29 mouse cellular contexts compared by ENCODE assay signal in the genomic region with DNA sequence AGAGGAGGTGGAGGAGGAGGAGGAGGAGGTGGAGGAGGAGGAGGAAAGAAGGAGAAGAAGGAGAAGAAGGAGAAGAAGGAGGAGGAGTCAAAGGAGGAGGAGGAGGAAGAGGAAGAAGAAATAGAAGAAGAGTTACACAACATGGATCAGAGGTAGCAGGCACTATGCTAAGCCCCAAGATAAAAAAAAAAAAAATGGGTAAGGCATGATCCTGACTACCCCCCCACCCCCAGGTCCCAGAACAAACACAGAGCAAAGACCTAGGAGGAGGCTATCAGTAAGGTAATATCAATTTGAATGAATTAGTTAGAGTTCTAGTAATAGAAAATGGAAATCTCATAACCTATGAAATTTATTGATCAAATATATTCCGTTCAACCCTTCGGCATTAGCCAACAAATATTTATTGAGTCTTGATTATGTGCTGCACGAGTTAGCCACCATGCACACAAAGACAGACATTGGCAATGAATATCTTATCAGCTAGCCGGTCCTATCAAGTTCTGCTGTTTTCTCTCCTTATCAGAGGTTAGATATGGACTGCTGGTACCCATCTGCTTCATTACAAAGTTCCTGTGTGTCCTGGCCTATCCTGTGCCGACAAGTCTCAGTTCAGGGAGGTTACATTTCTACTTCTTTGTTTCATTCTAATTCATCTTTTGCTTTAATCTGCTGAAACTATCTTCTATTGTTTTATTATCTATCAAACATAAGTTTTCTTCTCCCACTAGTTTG. TPM values are rescaled to one million over a fixed set of nuclear protein-coding genes. Genes with fewer than 3 reads are reported as not detected.
A peak's percentile ranks its signal among the peaks of the same experiment; 100 is the strongest.
DNase-seq lines count a peak whose midpoint lies in the region; ATAC-seq and TF ChIP-seq lines count a peak whose summit lies in the region.
"Had no signal": no experiment of that assay in that cellular context is flagged by ENCODE, and none has a peak within 500 bp of the region (broad histone marks: within the 10 kb centered on the region; RNA-seq: fewer than 3 reads in every experiment).

No protein-coding gene starts in this region.

- no peak overlapping the region for H3K4me2 ChIP-seq in stomach, embryonic 15.5 days
- H3K4me2 ChIP-seq in stomach, postnatal 0 days (replicated peaks; ENCODE audit: low read depth), result no peak overlapping the region
- no peak overlapping the region for H3K4me2 ChIP-seq in intestine, embryonic 15.5 days (replicated peaks)
- no peak overlapping the region for H3K4me2 ChIP-seq in intestine, postnatal 0 days (replicated peaks; ENCODE audit: low read depth)
- H3K4me2 ChIP-seq: embryonic facial prominence, embryonic 13.5 days; embryonic facial prominence, embryonic 15.5 days; forebrain, embryonic 12.5 days had no signal

- peak; percentile 53; the same call in 1 of the 2 replicates for ATAC-seq in stomach, embryonic 15.5 days (ENCODE audit: insufficient read depth, low FRiP score, low read depth)
- no peak for ATAC-seq in stomach, postnatal 0 days (ENCODE audit: low FRiP score, low TSS enrichment)
- peak; percentile 84 for ATAC-seq in intestine, embryonic 15.5 days
- ATAC-seq in intestine, postnatal 0 days, result 0 out of 2 replicates have a peak, but pooled peaks have one; percentile 36
- ATAC-seq: forebrain, embryonic 14.5 days had no signal

- no peaks in the 10 kb centered on the region for H3K4me1 ChIP-seq in stomach, embryonic 15.5 days
- no peaks in the 10 kb centered on the region for H3K4me1 ChIP-seq in stomach, postnatal 0 days (replicated peaks; ENCODE audit: control insufficient read depth, insufficient read depth)
- no peaks in the 10 kb centered on the region for H3K4me1 ChIP-seq in intestine, embryonic 15.5 days (replicated peaks)
- no peaks in the 10 kb centered on the region for H3K4me1 ChIP-seq in intestine, postnatal 0 days (replicated peaks; ENCODE audit: control insufficient read depth, insufficient read depth, low read length)
- H3K4me1 ChIP-seq: embryonic facial prominence, embryonic 13.5 days; embryonic facial prominence, embryonic 15.5 days; forebrain, embryonic 10.5 days; forebrain, embryonic 12.5 days had no signal

- H3K9me3 ChIP-seq in stomach, embryonic 15.5 days, result no peaks in the 10 kb centered on the region
- H3K9me3 ChIP-seq in stomach, postnatal 0 days (ENCODE audit: control insufficient read depth, low read length), result no peaks in the 10 kb centered on the region
- no peaks in the 10 kb centered on the region for H3K9me3 ChIP-seq in intestine, embryonic 15.5 days
- no peaks in the 10 kb centered on the region for H3K9me3 ChIP-seq in intestine, postnatal 0 days (ENCODE audit: control insufficient read depth)
- H3K9me3 ChIP-seq: embryonic facial prominence, embryonic 13.5 days; embryonic facial prominence, embryonic 15.5 days; forebrain, embryonic 10.5 days; forebrain, embryonic 12.5 days had no signal

- no peak for TF ChIP-seq CTCF in stomach, postnatal 0 days (IDR thresholded peaks at IDR 0.05; ENCODE audit: low read depth)
- no peak for TF ChIP-seq CTCF in intestine, postnatal 0 days (IDR thresholded peaks at IDR 0.05; ENCODE audit: low read depth)

- no peak for DNase-seq in stomach, postnatal 0 days (ENCODE audit: low spot score)
- no peak for DNase-seq in layer of hippocampus, adult 18-20 months (ENCODE audit: low spot score in 2 of 2)
- DNase-seq in right cerebral cortex, adult 18-20 months, result no peak
- DNase-seq: adrenal gland, adult 2 months; adrenal gland, postnatal 10 days; adrenal gland, postnatal 25 days; cerebellum, adult 11 months; cerebellum, adult 18-20 months; cerebellum, adult 8-10 months; cerebellum, adult 9-11 months; cerebellum, postnatal 14 days; cerebellum, postnatal 36 days; embryo, embryonic 11 days had no signal

- H3K4me3 ChIP-seq in stomach, embryonic 15.5 days (replicated peaks), result no peak overlapping the region
- no peak overlapping the region for H3K4me3 ChIP-seq in stomach, postnatal 0 days (ENCODE audit: low read depth, low read length)
- no peak overlapping the region for H3K4me3 ChIP-seq in intestine, embryonic 15.5 days (replicated peaks)
- H3K4me3 ChIP-seq in intestine, postnatal 0 days (ENCODE audit: low read depth, low read length), result no peak overlapping the region
- H3K4me3 ChIP-seq: embryonic facial prominence, embryonic 13.5 days; embryonic facial prominence, embryonic 15.5 days; erythroblast, embryonic 14.5 days; forebrain, embryonic 10.5 days; forebrain, embryonic 12.5 days had no signal

- H3K27me3 ChIP-seq in stomach, embryonic 15.5 days (replicated peaks), result no peaks in the 10 kb centered on the region
- no peaks in the 10 kb centered on the region for H3K27me3 ChIP-seq in stomach, postnatal 0 days (ENCODE audit: control insufficient read depth, insufficient read depth, low read length)
- H3K27me3 ChIP-seq in intestine, embryonic 15.5 days (replicated peaks), result no peaks in the 10 kb centered on the region
- H3K27me3 ChIP-seq in intestine, postnatal 0 days (replicated peaks; ENCODE audit: control insufficient read depth, insufficient read depth, low read length), result no peaks in the 10 kb centered on the region
- H3K27me3 ChIP-seq: embryonic facial prominence, embryonic 13.5 days; embryonic facial prominence, embryonic 15.5 days; forebrain, embryonic 12.5 days had no signal

- no peak overlapping the region for H3K9ac ChIP-seq in stomach, embryonic 15.5 days
- H3K9ac ChIP-seq in stomach, postnatal 0 days (ENCODE audit: low read length), result no peak overlapping the region
- no peak overlapping the region for H3K9ac ChIP-seq in intestine, embryonic 15.5 days
- no peak overlapping the region for H3K9ac ChIP-seq in intestine, postnatal 0 days (ENCODE audit: low read depth, low read length)
- H3K9ac ChIP-seq: embryonic facial prominence, embryonic 13.5 days; embryonic facial prominence, embryonic 15.5 days; forebrain, embryonic 12.5 days had no signal

- no peaks in the 10 kb centered on the region for H3K36me3 ChIP-seq in stomach, embryonic 15.5 days
- no peaks in the 10 kb centered on the region for H3K36me3 ChIP-seq in stomach, postnatal 0 days (ENCODE audit: control insufficient read depth, insufficient read depth, low read length)
- no peaks in the 10 kb centered on the region for H3K36me3 ChIP-seq in intestine, embryonic 15.5 days
- no peaks in the 10 kb centered on the region for H3K36me3 ChIP-seq in intestine, postnatal 0 days (ENCODE audit: control insufficient read depth, insufficient read depth)
- H3K36me3 ChIP-seq: embryonic facial prominence, embryonic 13.5 days; embryonic facial prominence, embryonic 15.5 days; forebrain, embryonic 10.5 days; forebrain, embryonic 12.5 days had no signal

- H3K27ac ChIP-seq in stomach, embryonic 15.5 days, result no peak overlapping the region
- no peak overlapping the region for H3K27ac ChIP-seq in stomach, postnatal 0 days (replicated peaks)
- H3K27ac ChIP-seq in intestine, embryonic 15.5 days, result no peak overlapping the region
- H3K27ac ChIP-seq in intestine, postnatal 0 days (ENCODE audit: low read depth, low read length), result no peak overlapping the region
- H3K27ac ChIP-seq: embryonic facial prominence, embryonic 13.5 days; embryonic facial prominence, embryonic 15.5 days; forebrain, embryonic 10.5 days; forebrain, embryonic 12.5 days had no signal

- TF ChIP-seq EP300 in stomach, postnatal 0 days (optimal IDR thresholded peaks at IDR 0.05), result no peak

- 53% methylated on average over 5 of the region's 5 CpGs for WGBS in stomach, embryonic 15.5 days
- WGBS in stomach, postnatal 0 days, result 55% methylated on average over 5 of the region's 5 CpGs
- 63% methylated on average over 5 of the region's 5 CpGs for WGBS in intestine, embryonic 15.5 days
- 32% methylated on average over 5 of the region's 5 CpGs for WGBS in intestine, postnatal 0 days

RNA-seq across cellular contexts. Expression of gene Mmp20, which starts 24.5 kb away (rescaled TPM):
- polyA plus RNA-seq in stomach, embryonic 15.5 days (2015; fragmentation: Nextera tagmentation; extraction: Ambion mirVana), result 0.05 TPM in 1 of 2 replicates, not detected in the other
- polyA plus RNA-seq in stomach, postnatal 0 days (2015; fragmentation: Nextera tagmentation; extraction: Ambion mirVana), result not detected in 2 replicates
- 0.14 and 0.21 TPM in 2 replicates for polyA plus RNA-seq in intestine, embryonic 15.5 days (2015; fragmentation: Nextera tagmentation; extraction: Ambion mirVana)
- 0.09 TPM in 1 of 2 replicates, not detected in the other for polyA plus RNA-seq in intestine, postnatal 0 days (2015; fragmentation: Nextera tagmentation; extraction: Ambion mirVana)
- total RNA-seq in layer of hippocampus, adult 18-20 months (2021), result not detected
- total RNA-seq: adrenal gland, adult 2 months; adrenal gland, postnatal 10 days; adrenal gland, postnatal 25 days; adrenal gland, postnatal 4 days; common myeloid progenitor, adult 5-6 weeks; MEL had no signal
- polyA plus RNA-seq: adrenal gland, adult 2 months; brain, embryonic 14.5 days; C2C12; embryonic facial prominence, embryonic 11.5 days; embryonic facial prominence, embryonic 13.5 days; embryonic facial prominence, embryonic 15.5 days; erythroblast, embryonic 14.5 days; forebrain, embryonic 10.5 days; forebrain, embryonic 12.5 days; forebrain, embryonic 14.5 days had no signal

RNA-seq across cellular contexts. Expression of gene Mmp7, which starts 39.4 kb away (rescaled TPM):
- 0.81 and 0.90 TPM in 2 replicates for polyA plus RNA-seq in stomach, embryonic 15.5 days (2015; fragmentation: Nextera tagmentation; extraction: Ambion mirVana)
- polyA plus RNA-seq in stomach, postnatal 0 days (2015; fragmentation: Nextera tagmentation; extraction: Ambion mirVana), result 0.27 and 0.36 TPM in 2 replicates
- 0.58 and 0.88 TPM in 2 replicates for polyA plus RNA-seq in intestine, embryonic 15.5 days (2015; fragmentation: Nextera tagmentation; extraction: Ambion mirVana)
- 7.1 and 8.8 TPM in 2 replicates for polyA plus RNA-seq in intestine, postnatal 0 days (2015; fragmentation: Nextera tagmentation; extraction: Ambion mirVana)
- not detected for total RNA-seq in layer of hippocampus, adult 18-20 months (2021)
- total RNA-seq: adrenal gland, adult 2 months; adrenal gland, postnatal 10 days; adrenal gland, postnatal 25 days; adrenal gland, postnatal 4 days; common myeloid progenitor, adult 5-6 weeks; ES-E14; MEL had no signal
- polyA plus RNA-seq: adrenal gland, adult 2 months; brain, embryonic 14.5 days; C2C12; embryonic facial prominence, embryonic 11.5 days; embryonic facial prominence, embryonic 13.5 days; embryonic facial prominence, embryonic 15.5 days; erythroblast, embryonic 14.5 days; forebrain, embryonic 10.5 days; forebrain, embryonic 12.5 days; forebrain, embryonic 14.5 days had no signal
